Mouse (Mus musculus) small intestine, adult 2 months (tissue): Measurements from ENCODE around the gene Aff3.
"Not testable (repeated sequence)": the region's sequence is repeated elsewhere in the genome, so short reads cannot be mapped to it uniquely, and the experiment has no call there.

Source experiments
- CTCF ChIP-seq: fragments of 200-500 bp; IDR thresholded peaks from 2 replicates; pipeline ENCODE4 v1.5.1; 2012; ENCODE audit warnings: low read depth, mild to moderate bottlenecking, control low read depth, inconsistent platforms, low read length, moderate library complexity, mixed read lengths; ENCODE audit not compliant: insufficient replicate concordance, insufficient read length; ENCODE audit errors: extremely low read depth
- POLR2A ChIP-seq: fragments of 200-500 bp; IDR thresholded peaks from 2 replicates; pipeline ENCODE4 v1.6.1; 2012; ENCODE audit warnings: low read depth, mild to moderate bottlenecking, control low read depth, inconsistent platforms, low read length, moderate library complexity

- TF ChIP-seq POLR2A, CTCF: not testable (repeated sequence)
Observed at GRCm38 (mm10) chr1:38430311-38430710, 234.4 kb downstream of the Aff3 start.
